Mouse (Mus musculus) thymus, adult 18-20 months (tissue): ENCODE results near the gene Col4a1.

ENCODE experiments used
- DNase-seq, 2 experiments: peaks; one replicate each; pipeline ENCODE4 v3.0.0; 2022; ENCODE audit warnings: mixed read lengths in 2 of 2

Gene Col4a1

GRCm38 (mm10) chr8:11262031-11262735 is 50.4 kb downstream of the Col4a1 start:
- DNase-seq, result no peak

GRCm38 (mm10) chr8:11259832-11260615 is 52.6 kb downstream of the Col4a1 start:
- DNase-seq, result no peak

GRCm38 (mm10) chr8:11258517-11259136 is 54.0 kb downstream of the Col4a1 start:
- no peak for DNase-seq

DNA sequence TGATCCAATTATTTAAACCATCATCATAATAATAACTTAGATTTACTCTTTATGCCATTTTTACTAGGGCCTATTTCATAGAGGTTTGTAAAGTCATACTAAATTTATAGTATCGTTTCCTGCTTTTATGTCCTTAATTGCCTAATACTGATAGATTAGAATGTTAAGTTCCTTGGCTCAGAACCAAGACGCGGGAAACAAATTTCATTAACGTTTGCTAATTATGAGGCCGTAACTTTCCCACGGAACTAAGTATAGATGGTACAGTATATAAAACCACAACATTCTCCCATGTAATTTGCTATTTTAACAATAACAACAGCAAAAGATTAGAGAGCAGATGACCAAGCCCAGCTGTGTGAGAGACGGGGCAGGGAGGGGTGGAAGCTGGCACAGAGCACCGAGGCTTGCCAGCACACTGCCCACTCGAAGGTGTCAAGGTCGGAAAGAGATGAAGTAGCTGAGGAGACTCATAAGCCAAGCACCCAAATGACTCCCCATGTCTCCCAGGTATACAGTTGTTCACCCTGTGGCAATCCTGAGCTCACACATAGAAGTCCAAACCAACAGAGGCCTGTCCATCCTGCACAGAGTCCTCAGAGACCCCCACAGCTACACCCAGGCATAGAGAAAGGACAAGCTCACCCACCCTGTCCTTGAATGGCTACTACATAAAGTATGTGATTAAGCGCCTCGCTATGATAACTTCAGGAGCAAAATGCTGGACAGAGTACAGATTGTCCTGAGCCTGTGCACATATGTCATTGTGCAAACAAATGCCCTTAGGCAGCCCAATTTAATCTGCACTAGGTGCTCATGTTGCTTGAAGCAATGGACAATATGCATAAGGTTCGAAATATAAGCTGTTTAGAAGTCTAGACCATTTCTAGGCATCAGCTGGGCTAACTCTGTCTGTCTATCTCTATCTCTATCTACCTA is 55.3 kb downstream of the Col4a1 start:
- DNase-seq, result no peak

- DNase-seq, result no peak
These were observed 56.2 kb downstream of the Col4a1 start for GRCm38 (mm10) chr8:11256405-11256804.

DNA sequence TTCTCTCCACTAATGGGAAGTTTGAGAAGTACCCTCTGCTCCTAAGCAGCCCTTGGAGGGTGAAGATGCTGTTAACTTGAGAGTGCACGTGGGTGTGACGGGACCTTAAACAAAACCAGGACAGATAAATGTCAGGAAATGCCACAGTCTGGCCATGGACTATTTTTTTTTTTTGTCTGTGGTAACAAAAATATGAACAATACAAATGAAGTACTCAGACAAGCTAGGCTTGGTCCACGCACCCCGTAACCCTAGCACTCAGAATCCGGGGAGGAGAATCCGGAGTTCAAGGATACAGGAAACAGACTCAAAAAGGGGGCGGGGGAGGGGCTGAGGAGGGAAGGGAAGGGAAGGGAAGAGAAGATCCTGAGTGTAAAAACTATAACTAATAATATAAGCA is 56.9 kb downstream of the Col4a1 start:
- DNase-seq, result no peak

GRCm38 (mm10) chr8:11254914-11255530 is 57.6 kb downstream of the Col4a1 start:
- DNase-seq, result no peak

DNA sequence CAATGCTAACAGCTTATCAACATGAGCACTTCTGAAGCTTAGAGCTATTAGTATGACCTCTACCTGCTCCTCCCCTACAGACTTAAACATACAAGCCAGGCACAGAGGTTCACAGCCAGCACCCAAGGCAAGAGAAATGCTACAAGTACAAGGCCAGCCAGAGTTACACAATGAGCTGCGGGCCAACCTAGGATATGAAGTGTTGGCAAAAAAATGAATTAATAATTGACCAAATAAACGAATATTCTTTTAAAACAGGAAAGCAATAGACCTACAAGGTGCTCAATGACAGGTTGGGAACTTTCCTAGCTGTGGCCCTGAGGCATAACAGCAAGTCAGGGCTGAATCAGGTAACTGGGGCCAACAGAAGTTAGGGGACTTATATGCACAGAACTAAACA is 58.1 kb downstream of the Col4a1 start:
- no peak for DNase-seq

DNA sequence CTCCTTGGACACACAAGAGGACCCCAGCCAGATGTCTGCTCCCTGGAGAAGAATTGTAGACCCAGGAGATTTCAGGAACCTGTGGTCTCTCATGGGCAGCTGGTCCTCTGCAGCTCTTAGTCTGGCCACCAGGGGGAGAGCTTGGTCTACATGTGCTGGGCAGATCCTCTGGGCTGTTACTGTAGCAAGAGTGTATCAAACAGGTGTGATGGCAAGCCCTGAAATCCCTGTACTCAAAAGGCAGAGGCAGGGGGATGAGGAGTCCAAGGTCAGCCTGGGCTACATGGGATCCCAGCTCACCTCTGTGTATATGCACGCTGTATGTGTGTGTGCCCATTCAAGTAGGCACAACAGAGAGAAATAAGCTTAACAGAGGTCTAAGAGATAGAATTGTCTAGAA is 59.1 kb downstream of the Col4a1 start:
- peak in 1 of 2 experiments; percentile 17 for DNase-seq

DNA sequence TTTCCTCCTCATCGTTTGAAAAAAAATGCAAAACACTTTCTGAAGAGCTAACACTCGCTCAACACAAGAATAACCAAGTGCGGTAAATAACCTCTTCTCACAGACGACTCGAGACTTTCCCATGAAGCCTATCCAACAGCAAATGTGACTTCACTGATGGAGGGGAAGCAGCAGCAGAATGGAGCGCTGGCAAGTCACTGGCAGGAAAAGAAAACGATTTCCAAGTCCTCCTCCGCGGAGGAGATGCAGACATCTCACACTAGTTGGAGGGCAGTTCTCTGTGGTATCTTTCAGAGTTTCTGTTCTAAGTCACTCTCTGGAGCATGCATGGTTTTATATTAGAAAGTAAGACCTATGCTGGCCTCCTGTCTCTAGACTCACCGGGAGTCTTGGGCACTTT is 59.6 kb downstream of the Col4a1 start:
- DNase-seq, result no peak

DNA sequence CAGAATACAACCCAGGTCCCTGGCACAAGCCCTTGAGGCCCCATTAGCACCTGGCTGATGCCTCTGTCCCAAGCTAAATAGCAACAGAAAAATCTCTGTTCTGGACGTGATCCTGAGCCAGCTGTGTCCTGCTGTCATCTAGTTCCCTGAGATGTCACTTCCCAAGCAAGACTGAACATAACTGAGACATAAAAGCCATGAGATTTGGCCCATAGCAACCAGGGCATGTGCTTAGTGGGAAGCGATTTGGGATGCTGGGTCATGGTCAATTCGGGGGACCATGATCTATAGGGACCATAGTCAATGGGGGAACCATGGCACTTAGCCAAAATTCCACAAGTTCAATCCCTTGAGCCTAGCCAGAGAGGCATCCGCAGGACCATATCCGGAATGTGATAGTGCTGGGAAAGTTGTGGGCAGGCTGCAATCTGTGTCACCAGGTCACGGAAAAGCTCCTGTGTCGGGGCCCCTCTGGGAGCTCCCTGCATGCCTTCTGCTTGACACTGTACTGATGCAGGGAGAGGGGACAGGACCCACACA is 60.3 kb downstream of the Col4a1 start:
- DNase-seq, result no peak

DNA sequence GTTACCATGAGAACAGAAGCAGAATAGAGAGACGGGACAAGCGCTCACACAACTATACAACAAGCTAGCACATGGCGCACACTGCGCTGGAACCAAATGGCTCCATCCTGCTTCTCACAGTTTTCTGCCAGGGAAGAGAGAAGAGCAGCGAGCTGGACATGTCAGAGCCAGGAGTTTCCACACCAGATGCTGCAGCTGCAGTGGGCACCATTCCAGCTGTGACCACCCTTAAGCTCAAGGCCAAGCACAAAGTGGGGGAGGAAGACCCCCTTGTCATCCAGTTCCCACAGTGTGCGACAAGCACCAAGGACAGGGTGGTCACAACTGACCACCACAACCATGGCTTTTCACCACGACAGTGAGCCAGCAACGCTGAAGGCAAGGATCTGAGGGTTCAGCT is 62.5 kb downstream of the Col4a1 start:
- no peak for DNase-seq

- DNase-seq, result no peak
These were observed 63.0 kb downstream of the Col4a1 start for GRCm38 (mm10) chr8:11249541-11250058.

- DNase-seq, result no peak
These were observed 63.9 kb downstream of the Col4a1 start for GRCm38 (mm10) chr8:11248712-11249111.

DNA sequence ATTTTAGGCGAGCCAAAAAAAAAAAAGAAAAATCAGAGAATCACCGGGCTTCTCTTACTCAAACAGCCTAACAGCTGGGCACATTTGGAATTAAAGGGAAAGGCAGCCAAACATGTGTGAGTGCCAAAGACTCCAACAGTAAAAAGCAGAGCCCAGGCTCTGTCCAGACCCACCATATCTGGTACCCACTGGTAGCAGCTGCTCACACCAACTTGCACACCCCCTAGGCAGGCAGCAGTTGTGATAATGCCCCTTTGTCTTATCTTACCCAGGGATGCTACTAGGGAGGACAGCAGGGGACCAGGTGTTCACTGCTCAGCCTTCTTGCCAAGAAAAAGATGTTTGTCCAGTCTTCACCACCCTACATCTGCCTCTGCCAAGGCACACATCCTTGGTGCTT is 71.1 kb downstream of the Col4a1 start:
- no peak for DNase-seq

- no peak for DNase-seq
These were observed 77.8 kb downstream of the Col4a1 start for GRCm38 (mm10) chr8:11234879-11235210.

GRCm38 (mm10) chr8:11234151-11234878 is 78.3 kb downstream of the Col4a1 start:
- no peak for DNase-seq

- DNase-seq, result no peak
These were observed 79.6 kb downstream of the Col4a1 start for GRCm38 (mm10) chr8:11233009-11233408.

DNA sequence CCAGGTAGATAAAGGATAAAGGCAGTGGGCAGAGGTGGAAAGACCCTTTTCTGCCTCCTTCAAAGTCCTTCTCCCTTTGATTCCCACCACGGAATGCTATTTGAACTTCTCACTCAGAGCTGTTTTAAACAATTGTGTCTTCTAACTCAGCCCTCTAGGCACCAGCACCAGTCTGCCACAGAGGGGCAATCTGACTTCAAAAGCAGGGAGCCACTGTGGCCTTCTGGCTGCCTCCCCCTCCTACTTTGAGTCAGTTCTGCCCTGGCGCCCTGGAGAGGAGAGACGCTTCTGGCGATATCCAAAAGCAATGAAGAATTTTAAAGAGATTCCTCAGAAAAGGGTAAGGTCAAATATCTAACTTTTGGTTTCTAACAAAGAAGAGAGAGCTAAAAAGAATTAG is 82.3 kb downstream of the Col4a1 start:
- DNase-seq, result no peak

DNA sequence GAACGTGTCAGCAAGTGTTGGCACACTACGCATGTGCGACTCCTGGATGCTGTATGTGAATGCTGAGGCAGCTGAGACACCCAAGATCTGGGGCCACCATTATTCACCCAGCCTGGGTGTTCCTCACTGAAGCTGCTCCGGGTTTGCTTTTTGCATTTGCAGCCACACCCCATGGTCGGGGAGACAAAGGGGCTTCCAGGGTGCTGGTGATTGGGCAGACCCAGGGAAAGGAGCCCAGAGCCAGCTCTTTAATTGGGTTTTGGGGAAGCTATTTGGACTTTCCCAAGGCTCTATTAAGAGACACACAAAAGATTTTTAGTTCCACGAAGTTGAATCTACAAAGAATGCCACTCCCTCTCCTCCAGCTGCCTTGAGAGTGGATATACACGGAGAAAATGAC is 85.2 kb downstream of the Col4a1 start:
- DNase-seq, result no peak
